Mouse (Mus musculus): ENCODE data around the gene Gm45716.

Gm45716 gene

GRCm38 (mm10) chr11:90214246-90214645 is 26.8 kb downstream of the Gm45716 start:
- no peak for DNase-seq (ENCODE audit: low read depth, low spot score)

GRCm38 (mm10) chr11:90220022-90220645 is 32.7 kb downstream of the Gm45716 start:
- no peak for DNase-seq (ENCODE audit: low read depth, low spot score)

- no peak for DNase-seq (ENCODE audit: low read depth, low spot score)
Measured at GRCm38 (mm10) chr11:90220750-90221149, 33.3 kb downstream of the Gm45716 start.

- DNase-seq (ENCODE audit: low read depth, low spot score) = no peak
Measured at GRCm38 (mm10) chr11:90224914-90225470, 37.5 kb downstream of the Gm45716 start.

GRCm38 (mm10) chr11:90227000-90227922 is 39.8 kb downstream of the Gm45716 start:
- DNase-seq (ENCODE audit: low read depth, low spot score) = no peak

- no peak for DNase-seq (ENCODE audit: low read depth, low spot score)
Measured at GRCm38 (mm10) chr11:90228251-90228949, 40.9 kb downstream of the Gm45716 start.

GRCm38 (mm10) chr11:90229800-90230199 is 42.3 kb downstream of the Gm45716 start:
- DNase-seq (ENCODE audit: low read depth, low spot score) = no peak

- no peak for DNase-seq (ENCODE audit: low read depth, low spot score)
Measured at GRCm38 (mm10) chr11:90230671-90231070, 43.2 kb downstream of the Gm45716 start.

GRCm38 (mm10) chr11:90231631-90232030 is 44.1 kb downstream of the Gm45716 start:
- no peak for DNase-seq (ENCODE audit: low read depth, low spot score)

GRCm38 (mm10) chr11:90232685-90233084 is 45.2 kb downstream of the Gm45716 start:
- DNase-seq (ENCODE audit: low read depth, low spot score) = no peak

- no peak for DNase-seq (ENCODE audit: low read depth, low spot score)
Measured at GRCm38 (mm10) chr11:90235221-90235620, 47.7 kb downstream of the Gm45716 start.

- no peak for DNase-seq (ENCODE audit: low read depth, low spot score)
Measured at GRCm38 (mm10) chr11:90237616-90238015, 50.1 kb downstream of the Gm45716 start.

GRCm38 (mm10) chr11:90238657-90239056 is 51.2 kb downstream of the Gm45716 start:
- no peak for DNase-seq (ENCODE audit: low read depth, low spot score)

- no peak for DNase-seq (ENCODE audit: low read depth, low spot score)
Measured at GRCm38 (mm10) chr11:90240652-90241330, 53.3 kb downstream of the Gm45716 start.

- DNase-seq (ENCODE audit: low read depth, low spot score) = no peak
Measured at GRCm38 (mm10) chr11:90241874-90242273, 54.4 kb downstream of the Gm45716 start.

GRCm38 (mm10) chr11:90243300-90243699 is 55.8 kb downstream of the Gm45716 start:
- DNase-seq (ENCODE audit: low read depth, low spot score) = no peak

GRCm38 (mm10) chr11:90245630-90246029 is 58.1 kb downstream of the Gm45716 start:
- DNase-seq (ENCODE audit: low read depth, low spot score) = no peak

- DNase-seq (ENCODE audit: low read depth, low spot score) = no peak
Measured at GRCm38 (mm10) chr11:90246676-90247075, 59.2 kb downstream of the Gm45716 start.

GRCm38 (mm10) chr11:90247793-90248192 is 60.3 kb downstream of the Gm45716 start:
- no peak for DNase-seq (ENCODE audit: low read depth, low spot score)

GRCm38 (mm10) chr11:90249025-90249650 is 61.7 kb downstream of the Gm45716 start, which contains the start of gene Mmd:
TSS of gene Mmd (plus strand) at chr11:90249456.
- peak; percentile 97 for DNase-seq (ENCODE audit: low read depth, low spot score)

GRCm38 (mm10) chr11:90249701-90250141 is 62.2 kb downstream of the Gm45716 start:
- no peak for DNase-seq (ENCODE audit: low read depth, low spot score)
